Mouse (Mus musculus): ENCODE measurements around the gene Orai2. TPM values are rescaled to one million over a fixed set of nuclear protein-coding genes. Genes with fewer than 3 reads are reported as not detected.
"Not testable (repeated sequence)": the region's sequence is repeated elsewhere in the genome, so short reads cannot be mapped to it uniquely, and the experiment has no call there.

Gene Orai2
- polyA plus RNA-seq, 1 experiment from 2014 or later: 8.4 TPM

DNA sequence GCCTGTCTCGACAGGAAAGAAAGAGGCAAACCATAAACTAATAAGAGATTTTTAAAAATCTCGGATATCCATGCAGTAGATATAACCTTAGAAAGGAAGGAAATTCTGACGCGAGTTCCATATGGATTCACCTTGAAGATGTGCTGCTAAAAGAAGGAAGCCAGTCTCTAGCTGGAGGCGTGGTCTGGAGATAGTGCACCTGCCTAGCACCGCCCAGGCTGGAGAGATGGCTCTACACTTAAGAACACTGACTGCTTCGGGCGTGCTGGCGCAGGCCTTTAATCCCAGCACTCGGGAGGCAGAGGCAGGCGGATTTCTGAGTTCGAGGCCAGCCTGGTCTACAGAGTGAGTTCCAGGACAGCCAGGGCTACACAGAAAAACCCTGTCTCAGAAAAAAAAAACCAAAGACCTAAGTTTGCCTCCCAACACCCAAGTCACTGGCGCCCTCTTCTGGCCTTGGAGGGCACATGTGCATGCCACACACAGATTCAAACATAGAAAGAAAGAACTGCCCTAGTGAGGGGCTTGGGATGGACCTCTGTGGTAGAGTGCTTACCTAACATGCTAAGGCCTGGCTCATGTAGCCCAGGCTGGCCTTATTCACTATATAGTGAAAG lies 32.7 kb downstream of the Orai2 start:
- no peaks in the 10 kb centered on the region; the same call in 1 of the 2 replicates for H3K4me1 ChIP-seq (replicated peaks; ENCODE audit: control insufficient read depth, insufficient read depth, low read length)
- ATAC-seq (replicated peaks; ENCODE audit: low FRiP score): no peak
- H3K27ac ChIP-seq (ENCODE audit: low read depth, low read length): no peak overlapping the region
- WGBS: 75% methylated on average over 13 of the region's 13 CpGs
- H3K36me3 ChIP-seq (ENCODE audit: control insufficient read depth, insufficient read depth, low read length): peaks cover 3% of the 10 kb centered on the region; the same call in 1 of the 2 replicates
- H3K4me3 ChIP-seq (ENCODE audit: low read depth, low read length): no peak overlapping the region
- H3K9ac ChIP-seq (ENCODE audit: low read length): no peak overlapping the region
- no peaks in the 10 kb centered on the region for H3K9me3 ChIP-seq (ENCODE audit: control insufficient read depth, low read length)
- no peak overlapping the region for H3K4me2 ChIP-seq (ENCODE audit: low read depth, low read length, severe bottlenecking)
- no peaks in the 10 kb centered on the region for H3K27me3 ChIP-seq (ENCODE audit: control insufficient read depth, insufficient read depth, low read length)
- peak; percentile 74 for DNase-seq (ENCODE audit: low spot score)

GRCm38 (mm10) chr5:136136292-136136990 lies 34.1 kb downstream of the Orai2 start:
- peak overlapping the region; percentile 66 for H3K4me3 ChIP-seq (ENCODE audit: low read depth, low read length)
- H3K27me3 ChIP-seq (ENCODE audit: control insufficient read depth, insufficient read depth, low read length): no peaks in the 10 kb centered on the region
- ATAC-seq (replicated peaks; ENCODE audit: low FRiP score) (no peak), DNase-seq (ENCODE audit: low spot score) (no peak)
- peaks cover 3% of the 10 kb centered on the region; the same call in 1 of the 2 replicates for H3K36me3 ChIP-seq (ENCODE audit: control insufficient read depth, insufficient read depth, low read length)
- H3K9me3 ChIP-seq (ENCODE audit: control insufficient read depth, low read length): no peaks in the 10 kb centered on the region
- 7% methylated on average over 20 of the region's 20 CpGs for WGBS
- H3K4me1 ChIP-seq (replicated peaks; ENCODE audit: control insufficient read depth, insufficient read depth, low read length): no peaks in the 10 kb centered on the region; the same call in 1 of the 2 replicates
- H3K4me2 ChIP-seq (ENCODE audit: low read depth, low read length, severe bottlenecking): peak overlapping the region; percentile 75
- H3K9ac ChIP-seq (ENCODE audit: low read length): peak overlapping the region; percentile 80
- H3K27ac ChIP-seq (ENCODE audit: low read depth, low read length): no peak overlapping the region

- Histone ChIP-seq H3K4me2 (ENCODE audit: low read depth, low read length, severe bottlenecking) (peak within 1 kb of the TSS; percentile 75), H3K4me1 (replicated peaks; ENCODE audit: control insufficient read depth, insufficient read depth, low read length) (no peaks in the 10 kb centered on the region; the same call in 1 of the 2 replicates), H3K4me3 (ENCODE audit: low read depth, low read length) (peak within 1 kb of the TSS; percentile 66), H3K36me3 (ENCODE audit: control insufficient read depth, insufficient read depth, low read length) (no peaks in the 10 kb centered on the region; the same call in 1 of the 2 replicates), H3K9ac (ENCODE audit: low read length) (peak within 1 kb of the TSS; percentile 80), H3K27me3 (ENCODE audit: control insufficient read depth, insufficient read depth, low read length) (no peaks in the 10 kb centered on the region), H3K9me3 (ENCODE audit: control insufficient read depth, low read length) (no peaks in the 10 kb centered on the region), H3K27ac (ENCODE audit: low read depth, low read length) (no peak within 1 kb of the TSS)
- ATAC-seq (replicated peaks; ENCODE audit: low FRiP score) (peak; percentile 89), DNase-seq (ENCODE audit: low spot score) (peak; percentile 97)
- WGBS: under 1% methylated on average over 60 of the region's 60 CpGs
Observed at GRCm38 (mm10) chr5:136135571-136136291, 34.8 kb downstream of the Orai2 start, which contains the start of the genes Lrwd1 and Alkbh4. TSS of gene Lrwd1 (minus strand) at chr5:136136074. TSS of gene Alkbh4 (plus strand) at chr5:136136146.

DNA sequence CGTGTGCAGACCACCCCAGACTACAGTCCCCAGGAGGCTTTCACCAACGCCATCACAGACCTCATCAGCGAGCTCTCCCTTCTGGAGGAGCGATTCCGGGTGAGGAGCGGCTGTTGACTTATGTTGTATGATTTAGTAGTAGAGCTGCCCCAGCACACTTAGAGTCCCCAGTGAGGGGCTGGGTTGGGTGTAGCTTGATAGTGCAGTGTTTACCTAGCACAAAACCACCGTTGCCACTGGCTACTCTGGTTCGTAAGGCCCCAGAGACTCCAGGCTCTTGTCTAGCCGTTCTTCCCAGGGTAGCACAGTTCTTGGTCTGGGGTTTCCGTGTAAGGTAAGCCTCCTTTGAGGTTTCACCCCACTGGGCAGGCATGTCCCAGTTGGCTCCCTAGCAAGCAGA lies 48.3 kb downstream of the Orai2 start:
- 94% methylated on average over 10 of the region's 10 CpGs for WGBS
- Histone ChIP-seq H3K9ac (ENCODE audit: low read length) (no peak overlapping the region), H3K27me3 (ENCODE audit: control insufficient read depth, insufficient read depth, low read length) (no peaks in the 10 kb centered on the region), H3K4me1 (replicated peaks; ENCODE audit: control insufficient read depth, insufficient read depth, low read length) (peaks cover 5% of the 10 kb centered on the region), H3K27ac (ENCODE audit: low read depth, low read length) (no peak overlapping the region), H3K9me3 (ENCODE audit: control insufficient read depth, low read length) (no peaks in the 10 kb centered on the region), H3K4me2 (ENCODE audit: low read depth, low read length, severe bottlenecking) (no peak overlapping the region), H3K36me3 (ENCODE audit: control insufficient read depth, insufficient read depth, low read length) (peaks cover 21% of the 10 kb centered on the region), H3K4me3 (ENCODE audit: low read depth, low read length) (no peak overlapping the region)
- ATAC-seq (replicated peaks; ENCODE audit: low FRiP score) (no peak), DNase-seq (ENCODE audit: low spot score) (no peak)

GRCm38 (mm10) chr5:136116784-136117112 lies 53.8 kb downstream of the Orai2 start:
- Histone ChIP-seq H3K4me3 (ENCODE audit: low read depth, low read length) (peak overlapping the region; percentile 91), H3K27me3 (ENCODE audit: control insufficient read depth, insufficient read depth, low read length) (no peaks in the 10 kb centered on the region), H3K4me1 (replicated peaks; ENCODE audit: control insufficient read depth, insufficient read depth, low read length) (peaks cover 7% of the 10 kb centered on the region), H3K4me2 (ENCODE audit: low read depth, low read length, severe bottlenecking) (peak overlapping the region; percentile 81), H3K27ac (ENCODE audit: low read depth, low read length) (0 out of 2 replicates have a peak overlapping the region, but pooled peaks have one; percentile 20), H3K9me3 (ENCODE audit: control insufficient read depth, low read length) (no peaks in the 10 kb centered on the region), H3K9ac (ENCODE audit: low read length) (peak overlapping the region; percentile 85), H3K36me3 (ENCODE audit: control insufficient read depth, insufficient read depth, low read length) (peaks cover 5% of the 10 kb centered on the region)
- 0% methylated on average over 22 of the region's 22 CpGs for WGBS
- DNase-seq (ENCODE audit: low spot score) (no peak), ATAC-seq (replicated peaks; ENCODE audit: low FRiP score) (peak; percentile 47; the same call in 1 of the 2 replicates)

DNA sequence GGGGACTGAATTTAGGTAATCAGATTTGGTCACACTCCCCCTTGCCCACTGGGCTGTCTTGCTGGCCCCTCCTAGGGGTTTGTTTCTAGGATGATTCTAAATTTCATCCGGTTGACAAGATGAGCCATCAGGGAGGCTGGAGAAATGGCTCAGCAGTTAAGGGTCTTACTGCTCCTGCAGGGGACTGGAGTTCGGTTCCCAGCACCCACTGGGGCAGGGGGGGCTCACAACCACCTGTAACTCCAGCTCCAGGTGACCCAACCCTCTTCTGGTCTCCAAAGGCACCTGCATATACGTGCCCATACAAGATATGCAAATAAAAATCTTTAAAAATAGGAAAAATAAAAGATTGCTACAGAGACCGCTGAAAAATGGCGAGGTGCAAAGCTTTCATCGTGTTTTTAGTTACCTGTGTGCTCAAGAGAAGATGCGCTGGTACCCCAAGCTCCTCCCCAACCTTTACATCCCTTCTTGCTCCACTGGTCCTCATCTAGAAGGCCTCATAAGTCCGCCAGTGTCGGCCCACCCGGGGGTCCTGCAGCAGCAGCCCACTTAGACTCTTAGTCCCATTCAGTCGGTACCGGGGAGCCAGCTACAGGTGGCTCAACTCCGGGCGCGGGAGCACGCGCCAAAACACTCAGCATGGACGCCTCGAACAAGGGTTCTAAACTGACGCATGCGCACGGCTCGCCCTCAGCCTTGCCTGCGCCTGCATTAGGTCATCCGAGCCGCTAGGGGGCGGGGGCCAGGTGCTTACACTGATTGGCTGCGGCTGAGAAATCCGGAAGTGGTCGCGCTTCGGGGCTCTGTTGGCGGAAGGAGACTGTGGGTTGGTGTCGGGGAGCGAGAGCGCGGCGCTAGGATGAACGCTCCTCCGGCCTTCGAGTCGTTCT lies 54.4 kb downstream of the Orai2 start, which contains the start of gene Polr2j:
Gene Polr2j (plus strand): TSS at position 741 of the 893 bp plus-strand sequence.
- peaks cover 5% of the 10 kb centered on the region; the same call in 1 of the 2 replicates for H3K36me3 ChIP-seq (ENCODE audit: control insufficient read depth, insufficient read depth, low read length)
- H3K27ac ChIP-seq (ENCODE audit: low read depth, low read length): 0 out of 2 replicates have a peak within 1 kb of the TSS, but pooled peaks have one; percentile 20
- H3K4me2 ChIP-seq (ENCODE audit: low read depth, low read length, severe bottlenecking): peak within 1 kb of the TSS; percentile 81
- peak within 1 kb of the TSS; percentile 85 for H3K9ac ChIP-seq (ENCODE audit: low read length)
- peak within 1 kb of the TSS; percentile 91 for H3K4me3 ChIP-seq (ENCODE audit: low read depth, low read length)
- peak; percentile 99 for DNase-seq (ENCODE audit: low spot score)
- no peaks in the 10 kb centered on the region for H3K9me3 ChIP-seq (ENCODE audit: control insufficient read depth, low read length)
- no peaks in the 10 kb centered on the region for H3K27me3 ChIP-seq (ENCODE audit: control insufficient read depth, insufficient read depth, low read length)
- WGBS: 3% methylated on average over 42 of the region's 42 CpGs
- H3K4me1 ChIP-seq (replicated peaks; ENCODE audit: control insufficient read depth, insufficient read depth, low read length): peaks cover 7% of the 10 kb centered on the region
- ATAC-seq (replicated peaks; ENCODE audit: low FRiP score): peak; percentile 94

GRCm38 (mm10) chr5:136113546-136113945 lies 57.0 kb downstream of the Orai2 start:
- not testable (repeated sequence) for H3K4me2 ChIP-seq (ENCODE audit: low read depth, low read length, severe bottlenecking); H3K27ac ChIP-seq (ENCODE audit: low read depth, low read length); ATAC-seq (replicated peaks; ENCODE audit: low FRiP score); H3K9ac ChIP-seq (ENCODE audit: low read length); DNase-seq (ENCODE audit: low spot score); H3K9me3 ChIP-seq (ENCODE audit: control insufficient read depth, low read length); H3K27me3 ChIP-seq (ENCODE audit: control insufficient read depth, insufficient read depth, low read length); H3K4me1 ChIP-seq (replicated peaks; ENCODE audit: control insufficient read depth, insufficient read depth, low read length); H3K36me3 ChIP-seq (ENCODE audit: control insufficient read depth, insufficient read depth, low read length); H3K4me3 ChIP-seq (ENCODE audit: low read depth, low read length)
- WGBS: 31% methylated on average over 4 of the region's 4 CpGs

DNA sequence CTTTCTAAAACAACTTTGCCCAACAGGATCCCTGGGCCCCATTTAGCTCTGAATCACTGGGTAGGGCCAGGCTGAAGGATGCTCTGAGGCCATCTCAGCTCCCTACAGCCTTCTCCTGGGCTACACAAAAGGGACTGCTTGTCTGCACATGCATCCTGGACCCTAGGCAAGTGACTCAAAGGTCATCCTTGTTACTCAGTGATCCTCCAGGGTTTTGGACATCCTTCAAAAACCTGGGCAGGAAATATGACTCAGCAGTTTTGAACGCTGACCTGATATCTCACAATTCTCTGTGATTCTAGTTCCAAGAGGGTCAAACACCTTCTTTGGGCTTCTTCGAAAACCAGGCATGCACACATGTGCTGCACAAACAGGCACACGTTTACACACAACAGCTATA lies 61.5 kb downstream of the Orai2 start:
- Histone ChIP-seq H3K27me3 (ENCODE audit: control insufficient read depth, insufficient read depth, low read length) (no peaks in the 10 kb centered on the region), H3K27ac (ENCODE audit: low read depth, low read length) (no peak overlapping the region), H3K36me3 (ENCODE audit: control insufficient read depth, insufficient read depth, low read length) (no peaks in the 10 kb centered on the region), H3K4me3 (ENCODE audit: low read depth, low read length) (no peak overlapping the region), H3K4me1 (replicated peaks; ENCODE audit: control insufficient read depth, insufficient read depth, low read length) (no peaks in the 10 kb centered on the region), H3K9ac (ENCODE audit: low read length) (no peak overlapping the region), H3K4me2 (ENCODE audit: low read depth, low read length, severe bottlenecking) (no peak overlapping the region), H3K9me3 (ENCODE audit: control insufficient read depth, low read length) (no peaks in the 10 kb centered on the region)
- WGBS: 85% methylated on average over 3 of the region's 3 CpGs
- ATAC-seq (replicated peaks; ENCODE audit: low FRiP score): no peak
- no peak for DNase-seq (ENCODE audit: low spot score)

Data from forebrain, embryonic 11.5 days (tissue).